Mouse (Mus musculus) ES-Bruce4 (cell line): ENCODE data around the gene Slc9a8. TPM values are rescaled to one million over a fixed set of nuclear protein-coding genes. Genes with fewer than 3 reads are reported as not detected.

Experiments
- H3K27ac ChIP-seq: 2 replicates; pipeline ENCODE4 v1.5.1; 2012; ENCODE audit warnings: low read length, inconsistent platforms; ENCODE audit not compliant: insufficient read depth
- H3K27me3 ChIP-seq: 2 replicates; pipeline ENCODE4 v1.6.1; 2012; ENCODE audit warnings: mild to moderate bottlenecking, low read length, inconsistent platforms; ENCODE audit not compliant: control insufficient read depth, poor library complexity, insufficient read depth, severe bottlenecking
- H3K36me3 ChIP-seq: 2 replicates; pipeline ENCODE4 v1.6.1; 2012; ENCODE audit warnings: inconsistent platforms, mild to moderate bottlenecking, low read length, moderate library complexity; ENCODE audit not compliant: control insufficient read depth, poor library complexity, insufficient read depth, severe bottlenecking
- H3K4me1 ChIP-seq: one replicate; pipeline ENCODE4 v1.8.1; 2011; ENCODE audit warnings: low read length; ENCODE audit not compliant: control insufficient read depth, insufficient read depth
- H3K4me3 ChIP-seq: 2 replicates; pipeline ENCODE4 v1.5.1; 2011; ENCODE audit warnings: low read depth, mild to moderate bottlenecking, low read length
- H3K9ac ChIP-seq: 2 replicates; pipeline ENCODE4 v1.6.1; 2012; ENCODE audit warnings: low read depth, mild to moderate bottlenecking, inconsistent platforms; ENCODE audit not compliant: poor library complexity, severe bottlenecking
- H3K9me3 ChIP-seq: replicated peaks from 2 replicates; pipeline ENCODE4 v1.6.1; 2012; ENCODE audit warnings: mild to moderate bottlenecking, low read length, inconsistent platforms; ENCODE audit not compliant: control insufficient read depth, poor library complexity, insufficient read depth, severe bottlenecking
- CTCF ChIP-seq: IDR thresholded peaks from one replicate; pipeline ENCODE4 v1.8.1; 2011; ENCODE audit warnings: low read depth, low read length
- EP300 ChIP-seq: IDR thresholded peaks from 2 replicates; pipeline ENCODE4 v1.6.1; 2011; ENCODE audit warnings: low read depth, low read length; ENCODE audit not compliant: insufficient read depth
- POLR2A ChIP-seq: IDR thresholded peaks from one replicate; pipeline ENCODE4 v1.8.1; 2011; ENCODE audit warnings: low read length; ENCODE audit not compliant: insufficient read depth
- polyA plus RNA-seq: library from polyadenylated mRNA; stranded (reverse); fragments of >200 nt; gene quantifications from 2 replicates; pipeline ENCODE4 v1.2.4, GENCODE M21; 2011; ENCODE audit warnings: low read depth; ENCODE audit not compliant: missing spikeins, insufficient read depth, insufficient read length

The Slc9a8 gene
- polyA plus RNA-seq, 1 experiment = 49.1 TPM

DNA sequence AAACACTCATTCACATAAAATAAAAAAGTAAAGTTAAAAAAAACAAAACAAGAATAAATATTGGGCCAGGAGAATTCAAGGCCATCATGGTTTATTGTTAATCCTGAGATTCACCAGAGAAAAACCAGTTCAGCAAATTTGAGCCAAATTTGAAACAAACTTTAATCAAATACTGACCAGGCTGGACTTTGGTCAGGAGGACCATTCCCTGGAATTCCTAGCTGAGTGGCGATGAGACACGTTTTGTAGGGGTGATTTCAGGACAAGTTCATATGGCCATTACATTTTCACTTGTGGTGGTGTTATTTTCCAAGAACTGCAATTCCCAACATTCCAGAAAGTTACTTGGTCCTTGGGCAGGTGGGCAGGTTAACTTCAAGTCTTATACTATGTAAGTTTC, 14.1 kb downstream of the Slc9a8 start:
- Histone ChIP-seq H3K9ac (no peak overlapping the region), H3K27ac (no peak overlapping the region), H3K27me3 (no peaks in the 10 kb centered on the region), H3K36me3 (peaks cover 37% of the 10 kb centered on the region), H3K4me1 (no peaks in the 10 kb centered on the region), H3K4me3 (no peak overlapping the region), H3K9me3 (no peaks in the 10 kb centered on the region)
- TF ChIP-seq POLR2A = no peak
- no peak for TF ChIP-seq EP300
- TF ChIP-seq CTCF = no peak

GRCm38 (mm10) chr2:167436371-167436770, 14.9 kb downstream of the Slc9a8 start:
- Histone ChIP-seq H3K9me3 (no peaks in the 10 kb centered on the region), H3K4me3 (no peak overlapping the region), H3K4me1 (no peaks in the 10 kb centered on the region), H3K27ac (no peak overlapping the region), H3K9ac (no peak overlapping the region), H3K36me3 (peaks cover 39% of the 10 kb centered on the region), H3K27me3 (no peaks in the 10 kb centered on the region)
- TF ChIP-seq EP300 (no peak), POLR2A (no peak), CTCF (no peak)

- Histone ChIP-seq H3K36me3 (peaks cover 29% of the 10 kb centered on the region), H3K9ac (no peak overlapping the region)
- TF ChIP-seq CTCF (no peak), POLR2A (no peak), EP300 (no peak)
Observed at GRCm38 (mm10) chr2:167439422-167439821, 17.9 kb downstream of the Slc9a8 start.

GRCm38 (mm10) chr2:167443411-167444193, 22.1 kb downstream of the Slc9a8 start:
- no peak for TF ChIP-seq CTCF
- no peak for TF ChIP-seq POLR2A
- TF ChIP-seq EP300 = no peak
- no peaks in the 10 kb centered on the region for H3K9me3 ChIP-seq
- no peak overlapping the region for H3K4me3 ChIP-seq
- H3K27me3 ChIP-seq = no peaks in the 10 kb centered on the region
- peak overlapping the region; percentile 81 for H3K27ac ChIP-seq
- H3K36me3 ChIP-seq = peaks cover 15% of the 10 kb centered on the region
- peaks cover 4% of the 10 kb centered on the region for H3K4me1 ChIP-seq
- no peak overlapping the region for H3K9ac ChIP-seq

More at GRCm38 (mm10) chr2:167439422-167439821, 17.9 kb downstream of the Slc9a8 start:
- Histone ChIP-seq H3K27me3 (no peaks in the 10 kb centered on the region), H3K27ac (no peak overlapping the region), H3K4me1 (peaks cover 2% of the 10 kb centered on the region), H3K4me3 (no peak overlapping the region), H3K9me3 (no peaks in the 10 kb centered on the region)

GRCm38 (mm10) chr2:167445911-167446780, 24.6 kb downstream of the Slc9a8 start:
- no peaks in the 10 kb centered on the region for H3K9me3 ChIP-seq
- H3K9ac ChIP-seq = no peak overlapping the region
- H3K27me3 ChIP-seq = no peaks in the 10 kb centered on the region
- TF ChIP-seq POLR2A = no peak
- H3K4me1 ChIP-seq = peaks cover 4% of the 10 kb centered on the region
- peaks cover 11% of the 10 kb centered on the region for H3K36me3 ChIP-seq
- no peak overlapping the region for H3K4me3 ChIP-seq
- no peak overlapping the region for H3K27ac ChIP-seq

DNA sequence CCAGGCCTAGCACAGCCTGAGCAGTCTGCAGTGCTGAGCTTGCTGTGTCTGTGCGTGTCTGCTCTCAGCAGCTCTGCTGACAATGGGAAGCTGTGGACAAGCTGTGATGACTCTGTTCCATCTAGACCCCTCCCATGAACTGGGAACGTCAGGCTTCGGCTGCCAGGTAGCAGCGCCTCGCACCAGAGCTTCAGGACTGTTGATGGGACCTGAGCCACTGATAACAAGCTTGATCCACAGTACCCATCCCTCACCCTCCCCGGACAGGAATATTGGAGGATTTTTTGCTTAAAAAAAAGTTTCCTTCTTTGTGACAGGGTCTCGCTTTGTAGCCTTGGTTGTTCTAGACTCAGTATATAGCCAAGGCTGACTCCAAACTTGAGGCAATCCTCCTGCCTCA, 25.7 kb downstream of the Slc9a8 start:
- H3K36me3 ChIP-seq = peaks cover 9% of the 10 kb centered on the region; the same call in 1 of the 2 replicates
- no peak overlapping the region for H3K27ac ChIP-seq
- TF ChIP-seq CTCF (no peak), EP300 (no peak), POLR2A (no peak)

More for the DNA sequence above, 25.7 kb downstream of the Slc9a8 start:
- no peak overlapping the region for H3K4me3 ChIP-seq
- peaks cover 4% of the 10 kb centered on the region for H3K4me1 ChIP-seq
- no peaks in the 10 kb centered on the region for H3K9me3 ChIP-seq
- no peaks in the 10 kb centered on the region for H3K27me3 ChIP-seq
- no peak overlapping the region for H3K9ac ChIP-seq
